Mouse (Mus musculus): Measurements from ENCODE around the gene 1500009C09Rik. TPM values are rescaled to one million over a fixed set of nuclear protein-coding genes. Genes with fewer than 3 reads are reported as not detected.

1500009C09Rik gene
- polyA plus RNA-seq, 1 experiment from 2014 or later: 0.13 TPM

GRCm38 (mm10) chr15:82223657-82224601 is 28.3 kb upstream of the 1500009C09Rik start, which contains the start of gene Tnfrsf13c:
Gene Tnfrsf13c, minus strand, starts transcription at chr15:82224369.
- peak within 1 kb of the TSS; percentile 79 for H3K4me2 ChIP-seq (replicated peaks)
- H3K4me3 ChIP-seq (replicated peaks): peak within 1 kb of the TSS; percentile 33
- no peak within 1 kb of the TSS for H3K27ac ChIP-seq
- WGBS: 1% methylated on average over 44 of the region's 44 CpGs
- peak; percentile 62; the same call in 1 of the 2 replicates for ATAC-seq
- H3K36me3 ChIP-seq: no peaks in the 10 kb centered on the region
- peaks cover 10% of the 10 kb centered on the region for H3K4me1 ChIP-seq (replicated peaks)
- no peak within 1 kb of the TSS; the same call in 1 of the 2 replicates for H3K9ac ChIP-seq
- H3K27me3 ChIP-seq (replicated peaks): peaks cover 41% of the 10 kb centered on the region
- H3K9me3 ChIP-seq: no peaks in the 10 kb centered on the region

GRCm38 (mm10) chr15:82224602-82225215 is 27.5 kb upstream of the 1500009C09Rik start:
- Histone ChIP-seq H3K36me3 (no peaks in the 10 kb centered on the region), H3K4me3 (replicated peaks) (no peak overlapping the region; the same call in 1 of the 2 replicates), H3K9me3 (no peaks in the 10 kb centered on the region), H3K27me3 (replicated peaks) (peaks cover 39% of the 10 kb centered on the region), H3K4me2 (replicated peaks) (peak overlapping the region; percentile 79), H3K4me1 (replicated peaks) (peaks cover 15% of the 10 kb centered on the region), H3K9ac (no peak overlapping the region), H3K27ac (no peak overlapping the region)
- ATAC-seq: no peak
- WGBS: 42% methylated on average over 7 of the region's 7 CpGs

GRCm38 (mm10) chr15:82225769-82226168 is 26.4 kb upstream of the 1500009C09Rik start:
- peaks cover 38% of the 10 kb centered on the region for H3K27me3 ChIP-seq (replicated peaks)
- no peak overlapping the region for H3K27ac ChIP-seq
- H3K4me1 ChIP-seq (replicated peaks): peaks cover 16% of the 10 kb centered on the region
- no peak overlapping the region for H3K4me2 ChIP-seq (replicated peaks)
- H3K9me3 ChIP-seq: no peaks in the 10 kb centered on the region
- ATAC-seq: no peak
- H3K36me3 ChIP-seq: no peaks in the 10 kb centered on the region
- no peak overlapping the region for H3K9ac ChIP-seq
- H3K4me3 ChIP-seq (replicated peaks): no peak overlapping the region
- 86% methylated on average over 5 of the region's 5 CpGs for WGBS

GRCm38 (mm10) chr15:82229542-82230045 is 22.6 kb upstream of the 1500009C09Rik start:
- no peak overlapping the region for H3K27ac ChIP-seq
- peak; percentile 31; the same call in 1 of the 2 replicates for ATAC-seq
- 50% methylated on average over 11 of the region's 11 CpGs for WGBS

GRCm38 (mm10) chr15:82230098-82230611 is 22.0 kb upstream of the 1500009C09Rik start:
- Histone ChIP-seq H3K4me1 (replicated peaks) (0 out of 2 replicates have a peak, but pooled peaks cover 6% of the 10 kb centered on the region), H3K4me3 (replicated peaks) (no peak overlapping the region), H3K36me3 (no peaks in the 10 kb centered on the region; the same call in 1 of the 2 replicates), H3K9ac (no peak overlapping the region), H3K4me2 (replicated peaks) (no peak overlapping the region), H3K27me3 (replicated peaks) (peaks cover 10% of the 10 kb centered on the region), H3K9me3 (no peaks in the 10 kb centered on the region), H3K27ac (no peak overlapping the region)
- ATAC-seq: no peak
- WGBS: 78% methylated on average over 6 of the region's 6 CpGs

More at GRCm38 (mm10) chr15:82229542-82230045, 22.6 kb upstream of the 1500009C09Rik start:
- Histone ChIP-seq H3K9me3 (no peaks in the 10 kb centered on the region), H3K36me3 (no peaks in the 10 kb centered on the region; the same call in 1 of the 2 replicates), H3K4me3 (replicated peaks) (no peak overlapping the region), H3K9ac (no peak overlapping the region), H3K4me2 (replicated peaks) (no peak overlapping the region), H3K4me1 (replicated peaks) (peaks cover 7% of the 10 kb centered on the region; the same call in 1 of the 2 replicates), H3K27me3 (replicated peaks) (peaks cover 15% of the 10 kb centered on the region)

- Histone ChIP-seq H3K27me3 (replicated peaks) (peaks cover 1% of the 10 kb centered on the region), H3K4me1 (replicated peaks) (0 out of 2 replicates have a peak, but pooled peaks cover 6% of the 10 kb centered on the region), H3K9me3 (no peaks in the 10 kb centered on the region), H3K4me3 (replicated peaks) (no peak overlapping the region), H3K4me2 (replicated peaks) (no peak overlapping the region), H3K9ac (no peak overlapping the region), H3K27ac (no peak overlapping the region), H3K36me3 (no peaks in the 10 kb centered on the region; the same call in 1 of the 2 replicates)
- no peak for ATAC-seq
- 60% methylated on average over 4 of the region's 4 CpGs for whole genome bisulfite sequencing
Measured at GRCm38 (mm10) chr15:82231100-82231499, 21.1 kb upstream of the 1500009C09Rik start.

GRCm38 (mm10) chr15:82231591-82232378 is 20.4 kb upstream of the 1500009C09Rik start:
- no peaks in the 10 kb centered on the region for H3K27me3 ChIP-seq (replicated peaks)
- H3K4me1 ChIP-seq (replicated peaks): 0 out of 2 replicates have a peak, but pooled peaks cover 6% of the 10 kb centered on the region
- no peak overlapping the region for H3K9ac ChIP-seq
- H3K9me3 ChIP-seq: no peaks in the 10 kb centered on the region
- ATAC-seq: no peak
- H3K36me3 ChIP-seq: no peaks in the 10 kb centered on the region; the same call in 1 of the 2 replicates
- no peak overlapping the region for H3K4me3 ChIP-seq (replicated peaks)
- H3K27ac ChIP-seq: no peak overlapping the region
- H3K4me2 ChIP-seq (replicated peaks): no peak overlapping the region
- WGBS: 71% methylated on average over 11 of the region's 11 CpGs

- Histone ChIP-seq H3K4me1 (replicated peaks) (0 out of 2 replicates have a peak, but pooled peaks cover 6% of the 10 kb centered on the region), H3K4me3 (replicated peaks) (no peak overlapping the region), H3K36me3 (no peaks in the 10 kb centered on the region; the same call in 1 of the 2 replicates), H3K27me3 (replicated peaks) (no peaks in the 10 kb centered on the region), H3K9ac (no peak overlapping the region), H3K9me3 (no peaks in the 10 kb centered on the region), H3K27ac (no peak overlapping the region), H3K4me2 (replicated peaks) (no peak overlapping the region)
- no peak for ATAC-seq
- 76% methylated on average over 4 of the region's 4 CpGs for WGBS
Measured at GRCm38 (mm10) chr15:82232651-82233050, 19.5 kb upstream of the 1500009C09Rik start.

GRCm38 (mm10) chr15:82235661-82236060 is 16.5 kb upstream of the 1500009C09Rik start:
- no peak overlapping the region for H3K4me3 ChIP-seq (replicated peaks)
- H3K4me2 ChIP-seq (replicated peaks): no peak overlapping the region
- H3K27me3 ChIP-seq (replicated peaks): no peaks in the 10 kb centered on the region
- no peak for ATAC-seq
- H3K9ac ChIP-seq: no peak overlapping the region
- H3K36me3 ChIP-seq: no peaks in the 10 kb centered on the region; the same call in 1 of the 2 replicates
- no peak overlapping the region for H3K27ac ChIP-seq
- H3K4me1 ChIP-seq (replicated peaks): no peaks in the 10 kb centered on the region
- no peaks in the 10 kb centered on the region for H3K9me3 ChIP-seq
- WGBS: 75% methylated on average over 10 of the region's 10 CpGs

GRCm38 (mm10) chr15:82236565-82236964 is 15.6 kb upstream of the 1500009C09Rik start:
- 15% methylated on average over 5 of the region's 5 CpGs for WGBS
- Histone ChIP-seq H3K4me2 (replicated peaks) (no peak overlapping the region), H3K36me3 (no peaks in the 10 kb centered on the region; the same call in 1 of the 2 replicates), H3K27ac (no peak overlapping the region), H3K4me3 (replicated peaks) (no peak overlapping the region), H3K9ac (no peak overlapping the region), H3K27me3 (replicated peaks) (no peaks in the 10 kb centered on the region), H3K9me3 (no peaks in the 10 kb centered on the region), H3K4me1 (replicated peaks) (0 out of 2 replicates have a peak, but pooled peaks cover 2% of the 10 kb centered on the region)
- ATAC-seq: peak; percentile 75

- Histone ChIP-seq H3K4me1 (replicated peaks) (0 out of 2 replicates have a peak, but pooled peaks cover 8% of the 10 kb centered on the region), H3K27ac (no peak overlapping the region), H3K4me3 (replicated peaks) (peak overlapping the region; percentile 83), H3K27me3 (replicated peaks) (no peaks in the 10 kb centered on the region), H3K4me2 (replicated peaks) (peak overlapping the region; percentile 92), H3K36me3 (no peaks in the 10 kb centered on the region), H3K9ac (peak overlapping the region; percentile 69; the same call in 1 of the 2 replicates), H3K9me3 (no peaks in the 10 kb centered on the region)
- ATAC-seq: no peak
- WGBS: 67% methylated on average over 3 of the region's 3 CpGs
Measured at GRCm38 (mm10) chr15:82243311-82243710, 8.9 kb upstream of the 1500009C09Rik start.
